Mouse (Mus musculus) kidney, adult 2 months (tissue): ENCODE data around the gene Gm527.

Experiments
- CTCF ChIP-seq: fragments of 200-500 bp; conservative IDR thresholded peaks from 2 replicates; pipeline ENCODE4 v1.5.1; 2011; ENCODE audit warnings: low read depth, mild to moderate bottlenecking, control low read depth, low read length, moderate library complexity, mixed read lengths; ENCODE audit not compliant: insufficient read depth, insufficient read length
- POLR2A ChIP-seq: fragments of 200-500 bp; IDR thresholded peaks from one replicate; pipeline ENCODE4 v1.6.1; 2011; ENCODE audit warnings: low read depth, low read length, control low read depth

- TF ChIP-seq POLR2A (no peak), CTCF (no peak)
Observed at GRCm38 (mm10) chr12:64903186-64903585, 14.5 kb upstream of the Gm527 start.
